Mouse (Mus musculus) CH12F3 (cell line): Measurements from ENCODE around the gene Emc9.

Experiments used
- in situ Hi-C: fragments of 300-500 bp; cut with MboI; formaldehyde crosslinking; loops from 2 replicates; pipeline ENCODE4 v1.14.3; 2020; ENCODE audit warnings: low sequenced_read_pairs

The Emc9 gene

GRCm38 (mm10) chr14:55561860-55562259 lies 23.2 kb downstream of the Emc9 start:
- in situ Hi-C loops, result no loop called here

- in situ Hi-C loops, result no loop called here
These were observed 24.7 kb downstream of the Emc9 start, which contains the start of gene A730061H03Rik for GRCm38 (mm10) chr14:55560202-55561073. A730061H03Rik (minus strand) TSS chr14:55560406.

GRCm38 (mm10) chr14:55559799-55560201 lies 25.3 kb downstream of the Emc9 start, which contains the start of gene Dcaf11:
Dcaf11 (plus strand) TSS chr14:55560006.
- in situ Hi-C loops, result no loop called here

GRCm38 (mm10) chr14:55558740-55559448 lies 26.2 kb downstream of the Emc9 start:
- in situ Hi-C loops, result no loop called here

- in situ Hi-C loops, result no loop called here
These were observed 27.5 kb downstream of the Emc9 start for GRCm38 (mm10) chr14:55557587-55557986.

GRCm38 (mm10) chr14:55557003-55557402 lies 28.1 kb downstream of the Emc9 start:
- in situ Hi-C loops, result no loop called here

- in situ Hi-C loops, result no loop called here
These were observed 29.3 kb downstream of the Emc9 start for GRCm38 (mm10) chr14:55555788-55556187.

GRCm38 (mm10) chr14:55554635-55555034 lies 30.5 kb downstream of the Emc9 start:
- in situ Hi-C loops, result no loop called here

GRCm38 (mm10) chr14:55551794-55552193 lies 33.3 kb downstream of the Emc9 start:
- in situ Hi-C loops, result no loop called here

- in situ Hi-C loops, result no loop called here
These were observed 33.8 kb downstream of the Emc9 start for GRCm38 (mm10) chr14:55551347-55551746.

- in situ Hi-C loops, result no loop called here
These were observed 34.9 kb downstream of the Emc9 start for GRCm38 (mm10) chr14:55550191-55550590.

GRCm38 (mm10) chr14:55544334-55544733 lies 40.8 kb downstream of the Emc9 start:
- in situ Hi-C loops, result no loop called here

- in situ Hi-C loops, result no loop called here
These were observed 42.8 kb downstream of the Emc9 start for GRCm38 (mm10) chr14:55542268-55542667.

- in situ Hi-C loops, result no loop called here
These were observed 44.2 kb downstream of the Emc9 start for GRCm38 (mm10) chr14:55540787-55541321.

- in situ Hi-C loops, result no loop called here
These were observed 44.9 kb downstream of the Emc9 start, which contains the start of gene Pck2 for GRCm38 (mm10) chr14:55540067-55540786. Pck2 (plus strand) TSS chr14:55540266.

GRCm38 (mm10) chr14:55536116-55536745 lies 48.9 kb downstream of the Emc9 start:
- in situ Hi-C loops, result loop anchor here (5.0 kb wide), 1 partner anchor 34 kb away; no protein-coding TSS in a partner anchor
